In genomic region chr12:59052470-59052869, GRCm38 (mm10) we compare ENCODE assay signal across 24 mouse cellular contexts.
"Had no signal": no experiment of that assay in that cellular context is flagged by ENCODE, and none has a peak within 500 bp of the region (broad histone marks: within the 10 kb centered on the region; RNA-seq: fewer than 3 reads in every experiment).

No protein-coding gene starts in this region.

- H3K9me3 ChIP-seq: heart, embryonic 10.5 days; heart, embryonic 12.5 days; hindbrain, embryonic 10.5 days; hindbrain, embryonic 12.5 days; intestine, embryonic 15.5 days; limb, embryonic 13.5 days; limb, embryonic 15.5 days; liver, embryonic 12.5 days had no signal

- DNase-seq: gastrocnemius, postnatal 10 days; gastrocnemius, postnatal 25 days; heart, adult 18-20 months; heart, postnatal 10 days; heart, postnatal 4 days; kidney, adult 18-20 months; kidney, adult 8-10 months; kidney, postnatal 14 days; kidney, postnatal 36 days; layer of hippocampus, adult 9-11 months; layer of hippocampus, postnatal 36 days; left cerebral cortex, postnatal 4 days had no signal

- H3K9ac ChIP-seq: heart, embryonic 12.5 days; hindbrain, embryonic 12.5 days; hindbrain, embryonic 14.5 days; intestine, embryonic 15.5 days; limb, embryonic 13.5 days; limb, embryonic 15.5 days; liver, embryonic 12.5 days had no signal

- H3K27me3 ChIP-seq: heart, embryonic 12.5 days; hindbrain, embryonic 12.5 days; intestine, embryonic 15.5 days; limb, embryonic 13.5 days; limb, embryonic 15.5 days; liver, embryonic 12.5 days had no signal

- ATAC-seq: hindbrain, embryonic 16.5 days; inflammation-experienced regulatory T-cells, adult 6 months; intestine, embryonic 15.5 days; intestine, postnatal 0 days had no signal

- H3K4me3 ChIP-seq: heart, embryonic 10.5 days; heart, embryonic 12.5 days; hindbrain, embryonic 10.5 days; hindbrain, embryonic 12.5 days; intestine, embryonic 15.5 days; limb, embryonic 13.5 days; limb, embryonic 15.5 days; liver, embryonic 12.5 days had no signal

- H3K4me1 ChIP-seq: heart, embryonic 10.5 days; heart, embryonic 12.5 days; hindbrain, embryonic 10.5 days; hindbrain, embryonic 12.5 days; intestine, embryonic 15.5 days; limb, embryonic 13.5 days; limb, embryonic 15.5 days had no signal

- H3K27ac ChIP-seq: heart, embryonic 10.5 days; hindbrain, embryonic 10.5 days; hindbrain, embryonic 12.5 days; hindbrain, embryonic 14.5 days; intestine, embryonic 15.5 days; limb, embryonic 13.5 days; limb, embryonic 15.5 days had no signal
